In genomic region chr17:23545841-23546240, GRCm38 (mm10) we compare ENCODE assay signal across 9 mouse cellular contexts. TPM values are rescaled to one million over a fixed set of nuclear protein-coding genes. Genes with fewer than 3 reads are reported as not detected.
DNase-seq lines count a peak whose midpoint lies in the region; ATAC-seq and TF ChIP-seq lines count a peak whose summit lies in the region.
"Had no signal": no experiment of that assay in that cellular context is flagged by ENCODE, and none has a peak within 500 bp of the region (broad histone marks: within the 10 kb centered on the region; RNA-seq: fewer than 3 reads in every experiment).

No protein-coding gene starts in this region.

- H3K4me1 ChIP-seq in embryonic facial prominence, embryonic 15.5 days: peaks cover 27% of the 10 kb centered on the region
- H3K4me1 ChIP-seq in limb, embryonic 13.5 days: peaks cover 21% of the 10 kb centered on the region
- 0 out of 2 replicates have a peak, but pooled peaks cover 3% of the 10 kb centered on the region for H3K4me1 ChIP-seq in neural tube, embryonic 14.5 days (ENCODE audit: control insufficient read depth, insufficient read depth, low read length)

- no peaks in the 10 kb centered on the region for H3K36me3 ChIP-seq in embryonic facial prominence, embryonic 15.5 days
- no peaks in the 10 kb centered on the region for H3K36me3 ChIP-seq in limb, embryonic 13.5 days
- no peaks in the 10 kb centered on the region for H3K36me3 ChIP-seq in neural tube, embryonic 14.5 days (ENCODE audit: control insufficient read depth, insufficient read depth, low read length)

- no peak overlapping the region for H3K9ac ChIP-seq in embryonic facial prominence, embryonic 15.5 days
- no peak overlapping the region for H3K9ac ChIP-seq in limb, embryonic 13.5 days
- H3K9ac ChIP-seq in neural tube, embryonic 14.5 days (replicated peaks; ENCODE audit: low read depth, low read length): no peak overlapping the region

- H3K4me3 ChIP-seq in layer of hippocampus, adult 2 months: peak overlapping the region; percentile 81; the same call in 1 of the 2 replicates
- peak overlapping the region; percentile 79; the same call in 1 of the 2 replicates for H3K4me3 ChIP-seq in embryonic facial prominence, embryonic 15.5 days (replicated peaks)
- H3K4me3 ChIP-seq in limb, embryonic 13.5 days: peak overlapping the region; percentile 69
- peak overlapping the region; percentile 59; the same call in 1 of the 2 replicates for H3K4me3 ChIP-seq in neural tube, embryonic 14.5 days (ENCODE audit: low read depth, low read length)

- peak overlapping the region; percentile 51 for H3K4me2 ChIP-seq in embryonic facial prominence, embryonic 15.5 days (replicated peaks)
- H3K4me2 ChIP-seq in limb, embryonic 13.5 days (replicated peaks): peak overlapping the region; percentile 64
- H3K4me2 ChIP-seq in neural tube, embryonic 14.5 days (ENCODE audit: low read depth, low read length): peak overlapping the region; percentile 57; the same call in 1 of the 2 replicates

- H3K9me3 ChIP-seq in embryonic facial prominence, embryonic 15.5 days (replicated peaks): no peaks in the 10 kb centered on the region
- no peaks in the 10 kb centered on the region for H3K9me3 ChIP-seq in limb, embryonic 13.5 days
- no peaks in the 10 kb centered on the region for H3K9me3 ChIP-seq in neural tube, embryonic 14.5 days (ENCODE audit: control insufficient read depth, low read length)

- no peak for ATAC-seq in embryonic facial prominence, embryonic 15.5 days (ENCODE audit: insufficient number of reproducible peaks, low FRiP score, low TSS enrichment, low read depth)
- ATAC-seq in limb, embryonic 13.5 days (ENCODE audit: low FRiP score, low read depth): no peak
- ATAC-seq in neural tube, embryonic 14.5 days (ENCODE audit: low read depth): no peak
- ATAC-seq in megakaryocyte-erythroid progenitor cell, adult 5-6 weeks (replicated peaks; ENCODE audit: low FRiP score, low TSS enrichment, poor library complexity, severe bottlenecking): no peak

- TF ChIP-seq CTCF in layer of hippocampus, adult 2 months (conservative IDR thresholded peaks at IDR 0.05): no peak

- peaks cover 8% of the 10 kb centered on the region for H3K27me3 ChIP-seq in embryonic facial prominence, embryonic 15.5 days
- H3K27me3 ChIP-seq in limb, embryonic 13.5 days: peaks cover 16% of the 10 kb centered on the region
- no peaks in the 10 kb centered on the region for H3K27me3 ChIP-seq in neural tube, embryonic 14.5 days (ENCODE audit: control insufficient read depth, insufficient read depth, low read length)

- WGBS in embryonic facial prominence, embryonic 15.5 days: 15% methylated on average over 6 of the region's 6 CpGs
- WGBS in limb, embryonic 13.5 days: 15% methylated on average over 6 of the region's 6 CpGs
- 15% methylated on average over 6 of the region's 6 CpGs for WGBS in neural tube, embryonic 14.5 days

- DNase-seq in layer of hippocampus, adult 2 months (ENCODE audit: low spot score in 2 of 2): no peak
- no peak for DNase-seq in layer of hippocampus, postnatal 36 days
- no peak for DNase-seq in c-Kit-positive CD71-positive TER-119-positive erythroid progenitor cells, embryonic 14.5 days (ENCODE audit: low spot score)
- DNase-seq in spleen, adult 12 weeks (ENCODE audit: low spot score): no peak

- H3K27ac ChIP-seq in layer of hippocampus, adult 2 months: no peak overlapping the region
- H3K27ac ChIP-seq in embryonic facial prominence, embryonic 15.5 days (replicated peaks): no peak overlapping the region
- H3K27ac ChIP-seq in limb, embryonic 13.5 days: no peak overlapping the region
- no peak overlapping the region for H3K27ac ChIP-seq in neural tube, embryonic 14.5 days (ENCODE audit: low read depth, low read length)

RNA-seq across cellular contexts. Expression of gene Zfp213, which starts 18.2 kb away (rescaled TPM):
- 1 to 10 TPM; 5.7 to 6.9 TPM for total RNA-seq in layer of hippocampus, adult 2 months (2021)
- 1 to 10 TPM; 5.6 to 7.4 TPM for total RNA-seq in layer of hippocampus, postnatal 36 days (2021)
- 17.8 and 19.5 TPM in 2 replicates for polyA plus RNA-seq in embryonic facial prominence, embryonic 15.5 days (2015; fragmentation: Nextera tagmentation; extraction: Ambion mirVana)
- polyA plus RNA-seq in limb, embryonic 13.5 days (2015; fragmentation: Nextera tagmentation; extraction: Ambion mirVana): 21.0 and 21.7 TPM in 2 replicates
- 16.9 and 19.8 TPM in 2 replicates for polyA plus RNA-seq in neural tube, embryonic 14.5 days (2014; fragmentation: Nextera tagmentation; extraction: Ambion mirVana)
- total RNA-seq in megakaryocyte-erythroid progenitor cell, adult 5-6 weeks (2014; fragmentation: Nextera tagmentation): 7.4 and 7.8 TPM in 2 replicates
- total RNA-seq in megakaryocyte-erythroid progenitor cell, adult 5-6 weeks (2017): 4.9 and 7.5 TPM in 2 replicates

RNA-seq across cellular contexts. Expression of gene Zfp13, which starts 53.4 kb away (rescaled TPM):
- total RNA-seq in layer of hippocampus, adult 2 months (2021): 10 to 100 TPM; 30.1 to 33.6 TPM
- total RNA-seq in layer of hippocampus, postnatal 36 days (2021): 10 to 100 TPM; 25.0 to 32.3 TPM
- 13.4 and 14.1 TPM in 2 replicates for polyA plus RNA-seq in embryonic facial prominence, embryonic 15.5 days (2015; fragmentation: Nextera tagmentation; extraction: Ambion mirVana)
- polyA plus RNA-seq in limb, embryonic 13.5 days (2015; fragmentation: Nextera tagmentation; extraction: Ambion mirVana): 19.9 and 22.2 TPM in 2 replicates
- polyA plus RNA-seq in neural tube, embryonic 14.5 days (2014; fragmentation: Nextera tagmentation; extraction: Ambion mirVana): 26.6 TPM in 2 replicates
- total RNA-seq in megakaryocyte-erythroid progenitor cell, adult 5-6 weeks (2014; fragmentation: Nextera tagmentation): not detected in 2 replicates
- total RNA-seq in megakaryocyte-erythroid progenitor cell, adult 5-6 weeks (2017): not detected in 2 replicates

RNA-seq across cellular contexts. Expression of gene Zscan10, which starts 54.8 kb away (rescaled TPM):
- total RNA-seq in layer of hippocampus, adult 2 months (2021): not detected
- total RNA-seq in layer of hippocampus, postnatal 36 days (2021): not detected
- polyA plus RNA-seq in embryonic facial prominence, embryonic 15.5 days (2015; fragmentation: Nextera tagmentation; extraction: Ambion mirVana): 0.08 and 0.14 TPM in 2 replicates
- polyA plus RNA-seq in limb, embryonic 13.5 days (2015; fragmentation: Nextera tagmentation; extraction: Ambion mirVana): 0.56 and 0.57 TPM in 2 replicates
- not detected in 2 replicates for polyA plus RNA-seq in neural tube, embryonic 14.5 days (2014; fragmentation: Nextera tagmentation; extraction: Ambion mirVana)
- not detected in 2 replicates for total RNA-seq in megakaryocyte-erythroid progenitor cell, adult 5-6 weeks (2014; fragmentation: Nextera tagmentation)
- total RNA-seq in megakaryocyte-erythroid progenitor cell, adult 5-6 weeks (2017): not detected in 2 replicates
- polyA plus RNA-seq: frontal cortex, adult 2 months had no signal

Comparison
In these comparisons a context has a peak if more than half of its experiments do, and no peak if none do; other contexts are left out.
1. RNA of gene Zfp13, which starts 53.4 kb away (total RNA-seq): 30.1 to 33.6 TPM in layer of hippocampus, adult 2 months and 25.0 to 32.3 TPM in layer of hippocampus, postnatal 36 days; not detected in megakaryocyte-erythroid progenitor cell, adult 5-6 weeks; every median in the first group is over 10 times any median in the second.
2. Peak in every context shown above with its lines, with median percentiles within 50 percentile points of each other: H3K4me3 ChIP-seq and H3K4me2 ChIP-seq.